Mouse (Mus musculus) heart, postnatal 10 days (tissue): Measurements from ENCODE around the gene Ptchd1. TPM values are rescaled to one million over a fixed set of nuclear protein-coding genes. Genes with fewer than 3 reads are reported as not detected.

ENCODE experiments used
- DNase-seq, 2 experiments: peaks; one replicate each; pipeline ENCODE4 v3.0.0; 2021
- intact Hi-C: fragments of 180-260 bp; cut with DNase I; formaldehyde crosslinking; loops from one replicate; pipeline ENCODE4 v1.15.1; 2025
- total RNA-seq, 2 experiments: library from RNA; stranded (reverse); gene quantifications; 2 replicates each; pipeline ENCODE4 v1.2.3; 2021

The Ptchd1 gene
- total RNA-seq = under 1 TPM; 0.15 to 0.38 TPM

DNA sequence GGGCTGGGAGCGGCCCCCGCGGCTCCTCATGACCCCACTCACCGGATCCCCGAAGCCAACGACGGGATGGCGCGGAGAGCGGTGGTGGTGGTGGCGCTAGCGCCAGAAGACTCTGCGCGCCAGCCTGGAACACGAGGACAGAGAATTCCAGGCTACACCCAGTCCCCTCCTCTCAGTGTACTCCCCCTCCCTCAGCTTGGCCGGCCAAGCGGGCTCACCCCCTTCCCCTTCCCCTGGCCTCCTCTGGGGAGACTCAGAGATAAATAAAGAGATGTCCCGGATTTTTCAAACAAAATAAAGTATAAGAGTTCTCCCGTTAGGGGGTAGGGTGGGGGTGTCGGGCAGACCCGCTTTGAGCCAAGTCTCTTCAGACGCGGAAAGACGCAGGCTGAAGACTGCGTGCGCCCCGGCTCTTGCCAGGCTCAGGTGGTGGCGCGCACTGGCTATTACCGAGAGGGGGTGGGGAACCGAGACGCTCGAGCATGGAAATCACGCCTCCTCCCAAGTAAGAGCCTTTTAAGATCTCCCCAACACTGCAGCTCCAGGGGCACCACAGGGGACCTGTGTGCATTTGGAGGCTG, at the start of gene Ptchd1:
Ptchd1 (minus strand) TSS at position 114 of the 581 bp plus-strand sequence.
- intact Hi-C loops = no loop called here
- no peak for DNase-seq

DNA sequence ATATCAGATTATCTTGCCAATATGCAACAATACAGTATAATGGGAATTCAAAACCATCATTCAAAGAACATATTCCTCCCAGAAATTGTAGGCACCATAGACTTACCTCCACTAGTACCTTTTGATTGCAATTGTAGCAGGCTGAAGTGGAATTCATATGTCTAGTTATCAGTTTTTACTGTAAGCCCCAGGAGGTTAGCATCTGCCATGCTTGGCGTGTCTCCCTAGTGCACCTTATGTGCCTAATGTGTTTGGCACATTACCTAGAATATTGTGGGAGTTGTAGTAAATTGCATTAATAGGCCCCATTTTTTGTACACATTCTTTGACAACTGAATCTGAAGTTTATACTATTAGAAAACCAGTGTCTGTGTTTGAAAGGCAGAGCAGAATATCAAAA, 34.4 kb upstream of the Ptchd1 start:
- DNase-seq = no peak
- intact Hi-C loops = no loop called here

DNA sequence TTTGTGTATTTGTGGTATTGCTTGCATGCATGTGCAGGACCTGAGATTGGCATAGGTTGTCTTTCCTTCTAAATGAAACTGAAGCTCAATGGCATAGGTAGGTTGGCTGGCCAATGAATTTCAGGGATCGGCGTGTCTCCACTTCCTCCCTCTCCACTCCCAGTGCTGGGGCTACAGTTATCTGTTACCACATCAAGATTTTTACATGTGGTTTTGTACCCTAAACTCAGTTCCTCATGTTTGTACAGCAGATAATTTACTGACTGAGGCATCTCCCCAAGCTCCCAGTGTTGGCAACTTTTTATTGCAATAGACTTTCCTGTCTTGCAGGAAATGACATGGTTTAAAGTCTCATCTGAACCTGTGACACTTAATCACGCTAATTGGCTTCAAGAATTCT, 22.4 kb upstream of the Ptchd1 start:
- DNase-seq = no peak
- intact Hi-C loops = loop anchor here (10.0 kb wide), 1 partner anchor 1809 kb away; no protein-coding TSS in a partner anchor

DNA sequence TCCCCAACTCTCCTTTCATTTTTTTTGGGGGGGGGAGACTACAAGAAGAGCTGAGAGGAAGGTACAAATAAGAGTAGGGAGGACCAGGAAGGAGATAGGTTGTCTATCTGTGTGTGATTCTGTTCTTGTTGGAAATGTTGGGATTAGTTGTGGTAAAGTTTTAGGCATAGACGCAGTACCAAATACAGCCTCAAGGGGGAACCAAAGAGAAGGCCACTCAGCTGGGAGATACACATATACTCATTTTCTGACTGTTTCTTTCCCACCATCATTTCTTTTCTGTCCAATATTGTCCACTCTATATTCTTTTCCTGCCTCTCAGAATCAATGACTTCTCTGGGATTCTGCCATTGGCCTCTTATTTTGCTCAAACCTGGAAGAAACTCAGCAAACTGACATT, 20.4 kb upstream of the Ptchd1 start:
- intact Hi-C loops = loop anchor here (5.0 to 10.0 kb wide), 2 partner anchors 1663 to 1811 kb away; no protein-coding TSS in a partner anchor
- peak in 1 of 2 experiments; percentile 20 for DNase-seq

DNA sequence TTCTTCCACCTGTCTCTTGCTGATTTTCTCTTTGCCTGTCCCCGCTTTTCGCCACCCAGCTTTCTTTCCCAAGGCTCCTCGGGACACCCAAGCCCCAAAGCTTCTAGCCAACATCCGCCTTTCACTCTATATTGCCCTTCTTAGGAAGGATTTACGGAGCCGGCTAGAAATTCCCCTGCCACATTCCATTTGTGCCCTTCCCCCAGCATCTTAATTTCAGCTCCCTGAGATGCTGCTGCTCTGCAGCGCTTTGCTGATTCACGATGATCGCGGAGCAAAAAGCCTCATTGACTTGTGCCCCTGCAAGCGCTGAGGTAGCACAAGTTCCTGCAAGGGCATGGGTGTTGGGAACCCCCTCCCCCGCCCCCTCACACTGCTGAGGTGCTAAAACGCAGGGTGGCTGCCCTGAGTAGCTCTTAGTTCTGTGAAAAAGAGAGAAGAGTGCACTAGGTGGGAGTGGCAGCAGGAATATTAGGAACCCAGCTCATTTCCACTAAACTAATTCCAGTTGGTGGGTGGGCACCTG, 2.1 kb upstream of the Ptchd1 start:
- intact Hi-C loops = no loop called here
- DNase-seq = no peak

DNA sequence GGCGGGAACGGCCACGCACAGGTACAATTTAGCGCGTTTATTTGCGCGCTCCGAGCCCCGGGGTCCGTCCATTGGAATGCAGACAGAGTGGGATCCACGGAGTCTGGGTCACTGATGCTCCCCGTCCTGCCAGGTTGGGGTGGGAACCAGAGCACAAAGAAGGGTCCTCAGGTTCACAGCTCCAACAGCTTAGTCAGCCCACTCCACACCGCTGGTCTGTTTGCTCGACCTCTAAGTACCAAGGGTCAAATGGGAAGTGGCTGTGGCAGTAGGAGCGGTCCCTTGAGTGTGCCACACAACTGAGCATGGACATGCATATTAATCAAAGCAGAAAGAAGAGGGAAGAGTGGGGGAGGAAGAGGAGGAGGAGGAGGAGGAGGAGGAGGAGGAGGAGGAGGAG, 1.3 kb upstream of the Ptchd1 start:
- intact Hi-C loops = no loop called here
- DNase-seq = no peak

DNA sequence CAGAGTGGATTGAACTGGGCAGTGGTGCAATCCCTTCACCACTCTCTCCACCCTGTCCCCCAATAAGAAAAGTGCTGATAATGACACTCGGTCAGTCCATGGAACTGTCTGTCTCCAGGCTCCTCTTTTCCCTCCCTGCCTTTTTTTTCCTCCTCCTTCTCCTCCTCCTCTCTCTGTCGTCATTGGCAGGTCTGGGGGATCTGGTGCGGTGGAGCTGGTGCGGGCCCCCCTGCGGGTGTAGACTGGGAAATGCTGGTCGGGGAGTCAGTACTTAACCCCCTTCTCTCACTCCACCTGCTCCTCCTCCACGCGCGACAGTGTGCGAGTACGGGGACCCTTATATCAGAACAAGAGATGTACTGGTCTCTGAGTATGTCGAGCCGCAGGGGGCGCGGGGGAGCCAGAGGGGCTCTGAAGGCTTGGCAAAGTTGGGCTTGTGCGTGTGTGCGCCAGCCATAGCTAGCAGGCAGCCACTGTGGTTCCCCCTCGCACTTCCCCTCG, 777 bp upstream of the Ptchd1 start, which contains the start of gene Gm15155:
Gm15155 (plus strand) TSS at position 401 of the 501 bp plus-strand sequence.
- intact Hi-C loops = no loop called here
- DNase-seq = no peak

DNA sequence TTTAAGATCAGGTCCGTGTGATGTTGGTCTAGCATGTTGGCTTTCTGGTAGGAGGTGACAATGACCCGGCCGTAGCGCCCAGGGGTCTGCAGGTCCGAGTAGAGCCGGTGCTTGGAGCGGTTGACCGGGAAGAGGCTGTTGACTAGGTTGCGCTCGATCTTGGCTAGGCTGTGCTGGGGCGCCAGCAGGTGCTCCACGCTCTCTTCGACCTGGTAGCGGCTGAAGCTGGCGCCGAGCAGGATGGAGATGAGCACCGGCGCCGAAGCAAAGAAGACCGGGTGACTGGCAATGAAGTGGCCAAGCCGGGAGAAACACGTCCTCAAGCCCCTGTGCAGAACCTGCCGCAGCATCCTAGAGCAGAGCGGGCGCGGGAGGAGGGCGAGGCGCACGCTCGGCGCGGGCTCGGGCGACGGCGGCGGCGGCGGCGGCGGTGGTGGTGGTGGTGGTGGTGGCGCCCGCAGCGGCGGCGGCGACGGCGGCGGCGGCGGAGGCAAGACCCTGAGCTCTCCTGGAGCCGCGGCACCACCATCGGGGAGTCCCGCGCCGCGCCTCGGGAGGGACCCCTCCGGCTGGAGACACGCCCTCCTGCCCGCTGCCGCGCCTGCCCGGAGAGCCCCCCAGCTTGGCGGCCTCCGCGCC, 534 bp downstream of the Ptchd1 start:
- intact Hi-C loops = no loop called here
- no peak for DNase-seq

DNA sequence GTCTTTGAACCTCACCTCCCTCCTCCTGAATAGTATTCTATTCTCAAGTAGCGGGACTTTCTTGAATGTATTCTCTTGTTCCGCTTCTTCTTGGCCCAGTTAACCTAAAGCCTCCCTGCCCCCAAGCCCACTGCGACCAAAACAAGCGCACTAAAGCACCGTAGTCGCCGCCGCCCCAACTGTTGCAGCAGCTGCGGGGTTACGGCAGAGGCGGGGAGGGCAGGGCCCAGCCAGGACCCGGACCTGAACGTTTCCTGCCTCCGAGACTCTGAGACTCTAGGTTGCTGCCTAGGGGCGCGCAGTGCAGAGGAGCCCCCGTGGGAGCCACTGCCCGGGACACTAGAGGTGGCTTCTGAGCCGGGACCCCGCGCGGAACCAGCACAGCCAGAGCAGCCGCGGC, 1.1 kb downstream of the Ptchd1 start:
- intact Hi-C loops = no loop called here
- DNase-seq = no peak

DNA sequence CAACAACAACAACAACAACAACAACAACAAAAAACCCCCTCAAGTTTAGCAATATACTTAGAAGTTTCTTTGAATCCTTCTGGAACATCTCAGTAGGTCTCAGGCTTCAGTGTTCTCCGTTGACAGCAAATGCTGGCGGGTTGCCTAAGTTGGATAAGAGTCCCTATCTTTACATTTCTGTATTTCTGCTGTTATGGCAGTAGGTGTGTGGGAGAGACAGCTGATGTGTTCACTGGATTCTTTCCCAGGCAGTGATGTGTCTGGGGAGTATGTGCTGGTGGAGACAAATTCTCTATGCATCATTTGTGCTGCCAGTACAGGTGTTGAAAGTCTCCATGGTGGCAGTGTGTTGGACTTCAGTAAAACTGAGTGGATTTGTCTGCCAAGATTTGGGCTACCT, 22.4 kb downstream of the Ptchd1 start:
- intact Hi-C loops = no loop called here
- DNase-seq = no peak

DNA sequence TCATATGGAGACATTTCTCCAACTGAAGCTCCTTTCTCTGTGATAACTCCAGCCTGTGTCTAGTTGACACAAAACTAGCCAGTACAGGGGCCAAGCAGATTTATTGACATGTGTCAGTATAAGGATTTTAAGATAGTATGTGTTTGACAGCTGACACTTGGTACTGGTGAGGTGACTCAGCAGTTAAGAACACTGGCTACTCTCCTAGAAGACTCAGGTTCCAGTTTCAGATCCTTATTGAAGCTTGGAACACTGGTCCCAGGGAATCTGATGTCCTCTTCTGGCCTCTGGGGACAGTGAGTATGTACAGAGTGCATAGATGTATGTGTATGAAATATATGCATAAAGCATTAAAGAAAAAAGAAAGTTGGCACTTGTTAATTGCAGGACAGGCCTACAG, 27.2 kb downstream of the Ptchd1 start:
- intact Hi-C loops = no loop called here

DNA sequence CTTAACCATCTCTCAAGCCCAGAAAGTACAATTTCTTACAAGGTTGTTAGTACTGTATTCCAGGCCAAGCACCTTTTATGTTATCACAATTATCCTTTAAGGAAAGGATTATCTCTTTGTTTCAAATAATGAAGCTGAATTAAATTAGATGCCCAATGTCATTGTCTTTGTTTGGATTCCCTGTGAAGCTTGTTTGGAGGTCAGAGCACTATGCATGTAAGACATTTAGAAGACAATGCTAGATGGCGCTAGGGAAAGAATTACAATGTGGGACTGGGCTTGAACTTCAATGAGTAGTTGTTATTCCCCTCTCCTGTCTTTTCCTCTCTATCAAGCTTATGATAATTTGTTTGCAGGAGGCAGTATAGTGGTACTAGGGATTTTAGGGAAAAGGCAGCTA, 28.9 kb downstream of the Ptchd1 start:
- intact Hi-C loops = no loop called here
- no peak for DNase-seq

More for the DNA sequence above, 27.2 kb downstream of the Ptchd1 start:
- no peak for DNase-seq

DNA sequence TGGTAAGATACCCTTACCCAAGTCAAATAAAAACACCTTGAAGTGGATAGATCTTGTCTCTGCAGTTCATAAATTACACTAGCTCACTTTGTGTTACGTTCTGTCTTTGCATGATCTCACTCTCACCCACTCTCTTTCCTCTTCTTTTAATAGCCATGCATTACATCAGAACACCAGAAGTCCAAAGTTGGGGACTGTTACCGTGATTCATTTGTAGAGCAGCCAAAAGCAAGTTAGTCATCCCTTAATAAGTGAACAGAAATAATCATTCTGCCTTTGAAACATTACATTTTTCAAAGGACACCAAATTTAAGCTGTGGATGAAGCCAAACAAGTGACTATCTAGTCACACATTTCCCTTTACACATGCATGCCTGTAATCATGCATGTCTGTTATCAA, 31.1 kb downstream of the Ptchd1 start:
- intact Hi-C loops = no loop called here
- no peak for DNase-seq

DNA sequence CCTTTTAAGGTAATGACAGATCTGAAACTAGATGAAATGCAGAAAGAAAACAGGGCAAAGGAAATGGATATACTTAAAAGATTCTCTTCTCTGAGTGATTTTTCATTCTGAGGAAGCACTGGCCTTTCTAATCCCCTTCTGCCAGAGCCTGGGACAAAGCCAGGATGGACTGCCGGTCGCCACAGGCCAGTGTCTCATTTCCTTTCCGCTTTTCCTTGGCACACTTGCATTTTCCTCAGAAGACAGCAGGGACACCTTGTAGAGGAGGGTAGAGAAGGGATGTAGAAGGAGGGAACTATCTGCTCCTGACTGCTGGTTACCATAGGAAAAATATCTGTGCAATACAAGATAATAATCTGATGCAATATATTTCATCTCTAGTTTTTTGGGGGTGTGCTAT, 32.1 kb downstream of the Ptchd1 start:
- no peak for DNase-seq
- intact Hi-C loops = no loop called here

DNA sequence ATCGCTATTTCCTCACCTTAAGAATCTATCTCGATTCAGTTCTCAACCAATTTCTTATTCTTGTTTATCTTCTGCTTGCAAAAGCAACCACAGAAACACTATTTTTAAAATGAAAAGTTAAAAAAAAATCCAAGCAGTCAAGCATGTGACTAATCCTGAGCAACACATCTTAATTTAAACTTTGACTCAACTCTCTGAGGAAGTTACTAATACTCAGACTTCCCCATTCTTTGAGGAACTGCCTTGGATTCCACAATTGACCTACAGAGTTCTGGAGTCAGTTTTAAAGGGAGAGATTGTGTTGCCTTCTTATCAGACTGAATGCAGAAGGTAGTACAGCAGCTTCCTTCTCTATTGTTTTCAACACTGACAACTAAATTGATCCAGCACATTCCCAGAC, 39.0 kb downstream of the Ptchd1 start:
- intact Hi-C loops = no loop called here
- DNase-seq = no peak

DNA sequence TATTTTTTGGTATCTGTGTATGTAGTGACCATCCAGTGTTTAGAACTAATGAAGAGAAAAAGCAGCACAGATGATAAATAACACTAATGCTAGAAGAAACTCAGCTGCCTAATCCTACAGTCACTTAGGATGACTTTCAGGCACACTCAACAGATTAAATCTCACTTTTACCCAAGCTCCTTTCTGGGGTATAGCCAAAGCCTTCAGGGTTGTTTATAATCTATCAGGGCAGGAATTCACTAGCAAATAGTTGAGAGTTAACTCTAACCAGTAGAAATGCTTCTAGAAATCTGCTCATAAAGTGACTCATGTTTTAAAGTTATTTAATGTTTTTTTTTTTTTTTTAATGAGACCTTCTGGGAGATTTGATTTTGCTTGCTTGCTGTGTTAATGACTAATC, 43.8 kb downstream of the Ptchd1 start:
- DNase-seq = no peak
- intact Hi-C loops = no loop called here

DNA sequence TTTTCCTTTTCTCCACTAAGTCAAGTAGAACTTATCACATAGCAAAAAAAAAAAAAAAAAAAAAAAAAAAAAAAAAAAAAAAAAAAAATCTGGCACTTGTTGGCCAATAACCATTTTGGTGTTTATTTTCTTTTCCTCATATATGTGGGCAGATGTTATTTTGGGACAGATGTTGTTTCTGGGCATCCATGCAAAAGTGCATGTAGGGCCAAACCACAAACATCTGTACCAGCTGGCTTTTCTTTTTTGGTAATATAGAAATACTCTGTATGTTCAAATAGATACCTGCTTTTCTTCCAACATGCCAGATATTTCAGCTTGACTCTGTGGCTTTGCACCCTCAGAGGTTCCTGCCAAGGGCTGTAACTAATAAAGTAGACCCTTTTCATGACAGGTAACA, 51.2 kb downstream of the Ptchd1 start:
- intact Hi-C loops = no loop called here
- DNase-seq = no peak

DNA sequence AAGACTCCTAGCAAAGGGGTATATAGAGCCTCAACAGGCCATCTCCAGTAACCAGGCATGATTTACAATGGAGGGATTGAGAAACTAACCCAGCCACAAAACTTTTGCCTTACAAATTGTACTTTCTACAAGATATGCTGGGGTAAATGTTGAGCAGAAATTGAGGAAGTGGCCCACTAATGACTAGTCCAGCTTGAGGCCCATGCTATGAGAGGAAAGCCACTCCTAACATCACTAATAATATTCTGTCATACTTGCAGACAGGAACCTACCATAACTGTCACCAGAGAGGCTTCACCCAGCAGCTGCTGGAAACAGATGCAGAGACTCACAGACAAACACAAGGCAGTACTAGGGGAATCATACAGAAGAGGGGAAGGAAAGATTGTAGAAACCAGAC, 79.8 kb downstream of the Ptchd1 start:
- intact Hi-C loops = no loop called here
- no peak for DNase-seq
